Mouse (Mus musculus) myocyte (in vitro differentiated cells): Measurements from ENCODE around the gene Six5.

Experiments
- CEBPB ChIP-seq: IDR thresholded peaks from 2 replicates; pipeline ENCODE4 v1.6.1; 2011; ENCODE audit warnings: mild to moderate bottlenecking, moderate library complexity; ENCODE audit not compliant: poor library complexity, insufficient read depth, severe bottlenecking
- MAX ChIP-seq: IDR thresholded peaks from one replicate; pipeline ENCODE4 v1.6.1; 2011; ENCODE audit warnings: low read depth, mild to moderate bottlenecking, control low read depth
- MYOD1 ChIP-seq, 3 experiments: IDR thresholded peaks; one replicate each; pipeline ENCODE4 v1.6.1; 2011; ENCODE audit warnings: control low read depth in 2 of 3, low read depth in 2 of 3, mild to moderate bottlenecking in 2 of 3, moderate library complexity in 1 of 3; ENCODE audit not compliant: insufficient read length in 2 of 3, control insufficient read depth in 1 of 3
- MYOG ChIP-seq, 3 experiments: IDR thresholded peaks; one replicate each; pipeline ENCODE4 v1.6.1; 2011; ENCODE audit warnings: control low read depth in 2 of 3, low read depth in 2 of 3, mild to moderate bottlenecking in 2 of 3; ENCODE audit not compliant: insufficient read length in 2 of 3, control insufficient read depth in 1 of 3, insufficient read depth in 1 of 3
- POLR2A ChIP-seq: IDR thresholded peaks from one replicate; pipeline ENCODE4 v1.6.1; 2011; ENCODE audit warnings: low read depth, mild to moderate bottlenecking, control low read depth, moderate library complexity; ENCODE audit not compliant: insufficient read length
- POLR2AphosphoS2 ChIP-seq: IDR thresholded peaks from one replicate; pipeline ENCODE4 v1.6.1; 2011; ENCODE audit warnings: low read depth, control low read depth; ENCODE audit not compliant: insufficient read length
- REST ChIP-seq: IDR thresholded peaks from one replicate; pipeline ENCODE4 v1.6.1; 2011; ENCODE audit warnings: mild to moderate bottlenecking, control low read depth, moderate library complexity; ENCODE audit not compliant: insufficient read depth, insufficient read length
- TCF12 ChIP-seq: IDR thresholded peaks from one replicate; pipeline ENCODE4 v1.6.1; 2011; ENCODE audit warnings: mild to moderate bottlenecking, control low read depth; ENCODE audit not compliant: poor library complexity, insufficient read depth, severe bottlenecking
- USF1 ChIP-seq: IDR thresholded peaks from one replicate; pipeline ENCODE4 v1.6.1; 2011; ENCODE audit warnings: low read depth, mild to moderate bottlenecking, control low read depth, moderate library complexity

GRCm38 (mm10) chr7:19146793-19147192 lies 52.4 kb downstream of the Six5 start:
- TF ChIP-seq POLR2A: no peak
- no peak for TF ChIP-seq MYOG (IDR thresholded peaks at IDR 0.05; ENCODE audit: control insufficient read depth in 1 of 3, insufficient read depth in 1 of 3, insufficient read length in 2 of 3, low read depth in 2 of 3)
- TF ChIP-seq CEBPB: no peak
- TF ChIP-seq TCF12: no peak
- TF ChIP-seq REST: no peak
- TF ChIP-seq POLR2AphosphoS2: no peak
- no peak for TF ChIP-seq USF1
- no peak for TF ChIP-seq MAX
- TF ChIP-seq MYOD1 (IDR thresholded peaks at IDR 0.05; ENCODE audit: control insufficient read depth in 1 of 3, insufficient read length in 2 of 3, low read depth in 2 of 3): no peak
